Comparison of ENCODE assay signal across 16 mouse cellular contexts in genomic region chr2:158071633-158071995, GRCm38 (mm10). TPM values are rescaled to one million over a fixed set of nuclear protein-coding genes. Genes with fewer than 3 reads are reported as not detected.
A peak's percentile ranks its signal among the peaks of the same experiment; 100 is the strongest.
DNase-seq lines count a peak whose midpoint lies in the region; ATAC-seq and TF ChIP-seq lines count a peak whose summit lies in the region.
"Had no signal": no experiment of that assay in that cellular context is flagged by ENCODE, and none has a peak within 500 bp of the region (broad histone marks: within the 10 kb centered on the region; RNA-seq: fewer than 3 reads in every experiment).

No protein-coding gene starts in this region.

- H3K4me3 ChIP-seq in heart, embryonic 11.5 days (ENCODE audit: low read depth, low read length), result no peak overlapping the region
- no peak overlapping the region for H3K4me3 ChIP-seq in kidney, postnatal 0 days (replicated peaks; ENCODE audit: low read depth, low read length)
- no peak overlapping the region for H3K4me3 ChIP-seq in kidney, embryonic 16.5 days (ENCODE audit: low read length)
- H3K4me3 ChIP-seq in heart, postnatal 0 days (ENCODE audit: low read depth, low read length), result no peak overlapping the region
- no peak overlapping the region for H3K4me3 ChIP-seq in intestine, embryonic 16.5 days (ENCODE audit: low read length)
- H3K4me3 ChIP-seq: forebrain, embryonic 10.5 days; hindbrain, embryonic 12.5 days; midbrain, embryonic 13.5 days; neural tube, embryonic 12.5 days had no signal

- no peak for TF ChIP-seq CTCF in kidney, postnatal 0 days (IDR thresholded peaks at IDR 0.05; ENCODE audit: low read depth)
- TF ChIP-seq CTCF in heart, postnatal 0 days (IDR thresholded peaks at IDR 0.05; ENCODE audit: low read depth), result no peak

- no peaks in the 10 kb centered on the region for H3K27me3 ChIP-seq in heart, embryonic 11.5 days (ENCODE audit: control insufficient read depth, insufficient read depth, low read length)
- no peaks in the 10 kb centered on the region for H3K27me3 ChIP-seq in kidney, postnatal 0 days (ENCODE audit: insufficient read depth, low read length)
- H3K27me3 ChIP-seq in kidney, embryonic 16.5 days (ENCODE audit: insufficient read depth, low read length), result no peaks in the 10 kb centered on the region
- H3K27me3 ChIP-seq in heart, postnatal 0 days (ENCODE audit: control insufficient read depth, insufficient read depth, low read length), result no peaks in the 10 kb centered on the region
- H3K27me3 ChIP-seq in intestine, embryonic 16.5 days (replicated peaks; ENCODE audit: control insufficient read depth, insufficient read depth, low read length), result no peaks in the 10 kb centered on the region
- H3K27me3 ChIP-seq: hindbrain, embryonic 12.5 days; midbrain, embryonic 13.5 days; neural tube, embryonic 12.5 days had no signal

- no peaks in the 10 kb centered on the region for H3K9me3 ChIP-seq in heart, embryonic 11.5 days (replicated peaks; ENCODE audit: control insufficient read depth, low read length)
- H3K9me3 ChIP-seq in kidney, postnatal 0 days (replicated peaks; ENCODE audit: low read length), result no peaks in the 10 kb centered on the region
- H3K9me3 ChIP-seq in kidney, embryonic 16.5 days (ENCODE audit: low read length), result no peaks in the 10 kb centered on the region
- H3K9me3 ChIP-seq in heart, postnatal 0 days (replicated peaks; ENCODE audit: control insufficient read depth, low read length), result no peaks in the 10 kb centered on the region
- H3K9me3 ChIP-seq in intestine, embryonic 16.5 days (ENCODE audit: control insufficient read depth, low read length), result no peaks in the 10 kb centered on the region
- H3K9me3 ChIP-seq: forebrain, embryonic 10.5 days; hindbrain, embryonic 12.5 days; midbrain, embryonic 13.5 days; neural tube, embryonic 12.5 days had no signal

- H3K36me3 ChIP-seq in heart, embryonic 11.5 days (ENCODE audit: control insufficient read depth, insufficient read depth, low read length), result peaks cover 8% of the 10 kb centered on the region
- peaks cover 48% of the 10 kb centered on the region for H3K36me3 ChIP-seq in kidney, postnatal 0 days (ENCODE audit: insufficient read depth, low read length)
- H3K36me3 ChIP-seq in kidney, embryonic 16.5 days (ENCODE audit: insufficient read depth, low read length), result peaks cover 38% of the 10 kb centered on the region
- peaks cover 62% of the 10 kb centered on the region for H3K36me3 ChIP-seq in heart, postnatal 0 days (replicated peaks; ENCODE audit: control insufficient read depth, insufficient read depth, low read length)
- H3K36me3 ChIP-seq in intestine, embryonic 16.5 days (ENCODE audit: control insufficient read depth, insufficient read depth, low read length), result peaks cover 5% of the 10 kb centered on the region

- WGBS in heart, embryonic 11.5 days (ENCODE audit: insufficient replicate concordance), result 78% methylated on average over 5 of the region's 5 CpGs
- WGBS in kidney, postnatal 0 days, result 66% methylated on average over 5 of the region's 5 CpGs
- 60% methylated on average over 5 of the region's 5 CpGs for WGBS in kidney, embryonic 16.5 days
- 58% methylated on average over 5 of the region's 5 CpGs for WGBS in heart, postnatal 0 days
- 81% methylated on average over 5 of the region's 5 CpGs for WGBS in intestine, embryonic 16.5 days

- TF ChIP-seq EP300 in heart, postnatal 0 days (IDR thresholded peaks at IDR 0.05; ENCODE audit: low read depth), result no peak

- peak overlapping the region; percentile 60 for H3K27ac ChIP-seq in heart, embryonic 11.5 days (ENCODE audit: low read depth, low read length)
- 0 out of 2 replicates have a peak overlapping the region, but pooled peaks have one; percentile 4 for H3K27ac ChIP-seq in kidney, postnatal 0 days
- no peak overlapping the region for H3K27ac ChIP-seq in kidney, embryonic 16.5 days (ENCODE audit: low read length)
- peak overlapping the region; percentile 83 for H3K27ac ChIP-seq in heart, postnatal 0 days (ENCODE audit: low read depth)
- H3K27ac ChIP-seq in intestine, embryonic 16.5 days (ENCODE audit: low read length), result peak overlapping the region; percentile 33
- H3K27ac ChIP-seq: forebrain, embryonic 10.5 days; hindbrain, embryonic 12.5 days; midbrain, embryonic 13.5 days; neural tube, embryonic 12.5 days had no signal

- H3K9ac ChIP-seq in heart, embryonic 11.5 days (ENCODE audit: low read depth, low read length), result no peak overlapping the region
- no peak overlapping the region for H3K9ac ChIP-seq in kidney, postnatal 0 days (ENCODE audit: low read depth, low read length)
- no peak overlapping the region for H3K9ac ChIP-seq in kidney, embryonic 16.5 days (replicated peaks; ENCODE audit: low read length)
- no peak overlapping the region for H3K9ac ChIP-seq in heart, postnatal 0 days (replicated peaks; ENCODE audit: low read depth, low read length)
- no peak overlapping the region for H3K9ac ChIP-seq in intestine, embryonic 16.5 days (ENCODE audit: low read depth, low read length)
- H3K9ac ChIP-seq: hindbrain, embryonic 12.5 days; midbrain, embryonic 13.5 days; neural tube, embryonic 12.5 days had no signal

- no peak overlapping the region for H3K4me2 ChIP-seq in heart, embryonic 11.5 days
- no peak overlapping the region for H3K4me2 ChIP-seq in kidney, postnatal 0 days (ENCODE audit: low read length)
- H3K4me2 ChIP-seq in kidney, embryonic 16.5 days (replicated peaks; ENCODE audit: low read depth, low read length), result no peak overlapping the region
- no peak overlapping the region for H3K4me2 ChIP-seq in heart, postnatal 0 days (ENCODE audit: low read depth, low read length)
- H3K4me2 ChIP-seq in intestine, embryonic 16.5 days (ENCODE audit: low read depth, low read length), result no peak overlapping the region
- H3K4me2 ChIP-seq: hindbrain, embryonic 12.5 days; midbrain, embryonic 13.5 days; neural tube, embryonic 12.5 days had no signal

- DNase-seq in heart, adult 18-20 months, result no peak
- no peak for DNase-seq in kidney, postnatal 0 days (ENCODE audit: low spot score)
- DNase-seq in heart, postnatal 0 days (ENCODE audit: low spot score), result no peak
- DNase-seq in layer of hippocampus, postnatal 10 days (ENCODE audit: low spot score in 2 of 2), result no peak
- DNase-seq in frontal cortex, postnatal 14 days (ENCODE audit: low spot score in 2 of 2), result no peak
- DNase-seq: cerebellum, adult 2 months; cerebellum, postnatal 36 days; gastrocnemius, postnatal 25 days; lung, postnatal 14 days had no signal

- ATAC-seq in heart, embryonic 11.5 days (replicated peaks; ENCODE audit: insufficient number of reproducible peaks, low FRiP score, low TSS enrichment), result no peak
- no peak for ATAC-seq in kidney, postnatal 0 days (replicated peaks; ENCODE audit: low FRiP score, low read depth)
- ATAC-seq in kidney, embryonic 16.5 days (ENCODE audit: low FRiP score, low TSS enrichment), result no peak
- ATAC-seq in heart, postnatal 0 days (ENCODE audit: insufficient read depth, low read depth), result 0 out of 2 replicates have a peak, but pooled peaks have one; percentile 8
- peak; percentile 10; the same call in 1 of the 2 replicates for ATAC-seq in intestine, embryonic 16.5 days
- ATAC-seq: midbrain, embryonic 13.5 days had no signal

- peaks cover 20% of the 10 kb centered on the region for H3K4me1 ChIP-seq in heart, embryonic 11.5 days (ENCODE audit: control insufficient read depth, insufficient read depth, low read length)
- H3K4me1 ChIP-seq in kidney, postnatal 0 days (replicated peaks; ENCODE audit: insufficient read depth, low read length), result peaks cover 5% of the 10 kb centered on the region; the same call in 1 of the 2 replicates
- H3K4me1 ChIP-seq in kidney, embryonic 16.5 days (ENCODE audit: insufficient read depth, low read length), result peaks cover 5% of the 10 kb centered on the region; the same call in 1 of the 2 replicates
- H3K4me1 ChIP-seq in heart, postnatal 0 days (ENCODE audit: control insufficient read depth, insufficient read depth), result peaks cover 22% of the 10 kb centered on the region
- peaks cover 27% of the 10 kb centered on the region for H3K4me1 ChIP-seq in intestine, embryonic 16.5 days (ENCODE audit: control insufficient read depth, insufficient read depth, low read length)
- H3K4me1 ChIP-seq: forebrain, embryonic 10.5 days; hindbrain, embryonic 12.5 days; midbrain, embryonic 13.5 days; neural tube, embryonic 12.5 days had no signal

RNA-seq across cellular contexts. Expression of gene Rprd1b, which starts 43.3 kb away (rescaled TPM):
- polyA plus RNA-seq in heart, embryonic 11.5 days (2014; fragmentation: Nextera tagmentation; extraction: Ambion mirVana), result 35.3 and 43.1 TPM in 2 replicates
- total RNA-seq in heart, adult 18-20 months (2021), result 10 to 100 TPM; 26.1 to 33.0 TPM
- 29.6 and 34.9 TPM in 2 replicates for polyA plus RNA-seq in kidney, postnatal 0 days (2015; fragmentation: Nextera tagmentation; extraction: Ambion mirVana)
- 44.1 and 49.3 TPM in 2 replicates for polyA plus RNA-seq in kidney, embryonic 16.5 days (2015; fragmentation: Nextera tagmentation; extraction: Ambion mirVana)
- total RNA-seq in heart, postnatal 0 days (2014; rRNA removed; ENCODE audit: low replicate concordance), result 13.5 and 14.9 TPM in 2 replicates
- 19.4 and 24.5 TPM in 2 replicates for polyA plus RNA-seq in heart, postnatal 0 days (2015; fragmentation: Nextera tagmentation; extraction: Ambion mirVana)
- polyA plus RNA-seq in intestine, embryonic 16.5 days (2015; fragmentation: Nextera tagmentation; extraction: Ambion mirVana), result 33.0 and 34.2 TPM in 2 replicates
- total RNA-seq in layer of hippocampus, postnatal 10 days (2021), result 10 to 100 TPM; 34.0 to 36.6 TPM

RNA-seq across cellular contexts. Expression of gene Tti1, which starts 43.4 kb away (rescaled TPM):
- polyA plus RNA-seq in heart, embryonic 11.5 days (2014; fragmentation: Nextera tagmentation; extraction: Ambion mirVana), result 24.5 and 25.6 TPM in 2 replicates
- total RNA-seq in heart, adult 18-20 months (2021), result 10 to 100 TPM; 25.8 to 27.1 TPM
- polyA plus RNA-seq in kidney, postnatal 0 days (2015; fragmentation: Nextera tagmentation; extraction: Ambion mirVana), result 13.6 and 15.2 TPM in 2 replicates
- 30.1 and 33.6 TPM in 2 replicates for polyA plus RNA-seq in kidney, embryonic 16.5 days (2015; fragmentation: Nextera tagmentation; extraction: Ambion mirVana)
- 13.3 and 23.2 TPM in 2 replicates for total RNA-seq in heart, postnatal 0 days (2014; rRNA removed; ENCODE audit: low replicate concordance)
- polyA plus RNA-seq in heart, postnatal 0 days (2015; fragmentation: Nextera tagmentation; extraction: Ambion mirVana), result 12.5 and 13.2 TPM in 2 replicates
- polyA plus RNA-seq in intestine, embryonic 16.5 days (2015; fragmentation: Nextera tagmentation; extraction: Ambion mirVana), result 18.4 and 20.2 TPM in 2 replicates
- total RNA-seq in layer of hippocampus, postnatal 10 days (2021), result 10 to 100 TPM; 15.3 to 19.0 TPM

Comparison
In these comparisons a context has a peak if more than half of its experiments do, and no peak if none do; other contexts are left out.
1. ATAC-seq: peak in heart, postnatal 0 days (single experiment) and intestine, embryonic 16.5 days (single experiment); none in heart, embryonic 11.5 days (single experiment), kidney, postnatal 0 days (single experiment) and kidney, embryonic 16.5 days (single experiment).